Mouse (Mus musculus): Measurements from ENCODE around the gene Dusp13.

Dusp13 gene

GRCm38 (mm10) chr14:21706759-21707571 is 44.0 kb downstream of the Dusp13 start:
- in situ Hi-C loops (cut with MboI; ENCODE audit: low sequenced_read_pairs), result no loop called here

DNA sequence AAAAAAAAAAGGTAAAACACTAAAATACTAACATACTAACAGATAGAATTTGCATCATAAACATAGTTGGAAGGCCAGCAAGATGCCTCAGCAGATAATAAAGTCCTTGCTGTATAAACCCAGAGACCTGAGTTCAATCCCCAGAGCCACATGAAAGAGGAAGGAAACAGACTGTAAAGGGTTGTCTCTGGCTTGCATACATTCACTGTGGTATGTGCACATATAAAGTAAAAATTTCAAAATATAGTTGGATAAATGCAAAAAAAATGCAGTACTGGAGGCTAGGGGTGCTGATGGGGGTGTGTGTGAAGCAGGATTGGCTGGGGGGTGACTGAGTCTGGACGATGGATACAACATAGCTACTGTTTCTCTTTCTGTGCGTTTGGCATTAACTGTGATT is 45.5 kb downstream of the Dusp13 start:
- in situ Hi-C loops (cut with MboI; ENCODE audit: low sequenced_read_pairs), result no loop called here

GRCm38 (mm10) chr14:21703255-21703654 is 47.7 kb downstream of the Dusp13 start:
- in situ Hi-C loops (cut with MboI; ENCODE audit: low sequenced_read_pairs), result no loop called here

DNA sequence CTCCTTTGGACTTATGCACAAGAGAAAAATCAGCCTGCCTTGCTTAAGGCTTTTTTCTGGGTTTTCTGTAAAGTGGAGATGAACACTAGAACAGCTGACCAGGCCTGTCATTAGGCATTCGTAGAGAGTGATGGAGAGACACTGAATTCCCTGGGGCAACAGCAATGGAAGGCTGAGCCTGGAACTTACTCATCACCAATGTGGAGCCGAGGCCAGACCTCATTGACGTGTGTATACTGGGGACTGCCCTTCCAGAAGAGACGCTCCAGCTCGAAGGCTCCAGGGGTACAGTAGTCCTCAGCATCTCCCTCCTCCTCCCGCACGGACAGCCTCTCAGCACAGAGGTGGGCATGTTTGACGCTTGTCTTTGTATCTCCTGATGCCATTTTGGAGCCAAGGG is 48.3 kb downstream of the Dusp13 start:
- in situ Hi-C loops (cut with MboI; ENCODE audit: low sequenced_read_pairs), result no loop called here

- in situ Hi-C loops (cut with MboI; ENCODE audit: low sequenced_read_pairs), result no loop called here
Measured at GRCm38 (mm10) chr14:21696186-21696830, 54.7 kb downstream of the Dusp13 start.

GRCm38 (mm10) chr14:21695020-21695419 is 56.0 kb downstream of the Dusp13 start:
- in situ Hi-C loops (cut with MboI; ENCODE audit: low sequenced_read_pairs), result no loop called here

GRCm38 (mm10) chr14:21691070-21691469 is 59.9 kb downstream of the Dusp13 start:
- in situ Hi-C loops (cut with MboI; ENCODE audit: low sequenced_read_pairs), result no loop called here

GRCm38 (mm10) chr14:21686376-21687279 is 64.4 kb downstream of the Dusp13 start:
- in situ Hi-C loops (cut with MboI; ENCODE audit: low sequenced_read_pairs), result no loop called here

- in situ Hi-C loops (cut with MboI; ENCODE audit: low sequenced_read_pairs), result no loop called here
Measured at GRCm38 (mm10) chr14:21685411-21686146, 65.4 kb downstream of the Dusp13 start.

DNA sequence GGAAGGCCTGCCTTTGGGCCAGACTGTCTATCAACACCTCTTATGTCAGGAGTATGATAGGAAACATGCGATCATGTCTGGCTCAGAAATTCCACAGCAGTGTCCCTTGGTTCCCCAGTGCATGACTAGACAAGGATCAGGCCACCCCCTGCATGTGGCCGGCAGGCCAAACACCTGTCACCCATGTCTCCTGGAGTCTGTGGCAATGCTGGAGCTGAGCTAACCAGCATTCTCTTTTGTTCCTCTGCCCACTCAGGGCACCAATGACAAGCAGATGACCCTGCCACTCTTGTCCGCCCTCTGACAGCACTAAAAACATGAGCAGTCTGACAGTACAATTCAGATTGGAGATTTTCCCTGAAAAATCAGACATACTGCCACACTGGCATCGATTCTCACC is 67.1 kb downstream of the Dusp13 start:
- in situ Hi-C loops (cut with MboI; ENCODE audit: low sequenced_read_pairs), result no loop called here

Data from CH12F3 (cell line).